Mouse (Mus musculus) kidney, embryonic 16.5 days (tissue): ENCODE measurements around the gene Tmem200a. TPM values are rescaled to one million over a fixed set of nuclear protein-coding genes. Genes with fewer than 3 reads are reported as not detected.
A peak's percentile ranks its signal among the peaks of the same experiment; 100 is the strongest.

ENCODE experiments used
- ATAC-seq: fragments of 200-750 bp; cut with Nextera tagmentation; 2 replicates; pipeline ENCODE4 v1.8.0; 2017; ENCODE audit warnings: moderate TSS enrichment; ENCODE audit not compliant: low FRiP score, low TSS enrichment
- H3K27ac ChIP-seq: fragments of 300-500 bp; sonication (generic); 2 replicates; pipeline ENCODE4 v1.5.1; 2014; ENCODE audit warnings: low read length
- H3K27me3 ChIP-seq: fragments of 300-500 bp; sonication (generic); 2 replicates; pipeline ENCODE4 v1.6.1; 2014; ENCODE audit warnings: low read length, control low read depth, mixed read lengths; ENCODE audit not compliant: insufficient read depth
- H3K36me3 ChIP-seq: fragments of 300-500 bp; sonication (generic); 2 replicates; pipeline ENCODE4 v1.6.1; 2014; ENCODE audit warnings: low read length, control low read depth, mixed read lengths; ENCODE audit not compliant: insufficient read depth
- H3K4me1 ChIP-seq: fragments of 300-500 bp; sonication (generic); 2 replicates; pipeline ENCODE4 v1.6.1; 2014; ENCODE audit warnings: low read length, control low read depth, mixed read lengths; ENCODE audit not compliant: insufficient read depth
- H3K4me2 ChIP-seq: fragments of 300-500 bp; sonication (generic); replicated peaks from 2 replicates; pipeline ENCODE4 v1.6.1; 2014; ENCODE audit warnings: low read depth, low read length
- H3K4me3 ChIP-seq: fragments of 300-500 bp; sonication (generic); 2 replicates; pipeline ENCODE4 v1.5.1; 2014; ENCODE audit warnings: mild to moderate bottlenecking, low read length
- H3K9ac ChIP-seq: fragments of 300-500 bp; sonication (generic); replicated peaks from 2 replicates; pipeline ENCODE4 v1.6.1; 2014; ENCODE audit warnings: low read length
- H3K9me3 ChIP-seq: fragments of 300-500 bp; sonication (generic); 2 replicates; pipeline ENCODE4 v1.6.1; 2016; ENCODE audit warnings: low read length, control low read depth
- WGBS: fragments of 180-500 bp; shearing (Covaris S2); extraction: QIAGEN DNeasy Blood & Tissue Kit; methylation state at CpG from one replicate; pipeline ENCODE4 v1.1.7; 2014; 5-methylcytosine and 5-hydroxymethylcytosine counted together
- polyA plus RNA-seq: library from polyadenylated mRNA; unstranded; fragments of >200 nt; fragmentation: Nextera tagmentation; extraction: Ambion mirVana; gene quantifications from 2 replicates; pipeline ENCODE4 v1.2.1, GENCODE M21; 2015

Tmem200a gene
- polyA plus RNA-seq, 1 experiment from 2014 or later, result 3.1 TPM

- no peak for ATAC-seq
- H3K27ac ChIP-seq, result no peak overlapping the region
- H3K4me3 ChIP-seq, result no peak overlapping the region
- 54% methylated on average over 2 of the region's 2 CpGs for WGBS
- H3K4me1 ChIP-seq, result no peaks in the 10 kb centered on the region
- H3K9ac ChIP-seq, result no peak overlapping the region
- H3K36me3 ChIP-seq, result no peaks in the 10 kb centered on the region
- no peaks in the 10 kb centered on the region for H3K9me3 ChIP-seq
- no peaks in the 10 kb centered on the region for H3K27me3 ChIP-seq
- H3K4me2 ChIP-seq, result no peak overlapping the region
Measured at GRCm38 (mm10) chr10:25945866-25946265, 133.0 kb downstream of the Tmem200a start.

- Histone ChIP-seq H3K27ac (no peak overlapping the region), H3K9ac (no peak overlapping the region), H3K4me2 (no peak overlapping the region), H3K36me3 (no peaks in the 10 kb centered on the region), H3K27me3 (no peaks in the 10 kb centered on the region), H3K4me1 (no peaks in the 10 kb centered on the region), H3K9me3 (no peaks in the 10 kb centered on the region), H3K4me3 (no peak overlapping the region)
- ATAC-seq, result no peak
- 42% methylated on average over 2 of the region's 2 CpGs for WGBS
Measured at GRCm38 (mm10) chr10:25944641-25945040, 134.2 kb downstream of the Tmem200a start.

GRCm38 (mm10) chr10:25931796-25932195 lies 147.1 kb downstream of the Tmem200a start:
- H3K4me2 ChIP-seq, result no peak overlapping the region
- peaks cover 9% of the 10 kb centered on the region; the same call in 1 of the 2 replicates for H3K4me1 ChIP-seq
- H3K27me3 ChIP-seq, result no peaks in the 10 kb centered on the region
- no peak overlapping the region for H3K9ac ChIP-seq
- H3K9me3 ChIP-seq, result no peaks in the 10 kb centered on the region
- no peak for ATAC-seq
- no peak overlapping the region for H3K4me3 ChIP-seq
- WGBS, result 82% methylated on average over 8 of the region's 8 CpGs
- no peak overlapping the region for H3K27ac ChIP-seq
- no peaks in the 10 kb centered on the region for H3K36me3 ChIP-seq

GRCm38 (mm10) chr10:25929401-25930150 lies 149.3 kb downstream of the Tmem200a start:
- Histone ChIP-seq H3K36me3 (no peaks in the 10 kb centered on the region), H3K4me3 (no peak overlapping the region), H3K4me1 (peaks cover 9% of the 10 kb centered on the region; the same call in 1 of the 2 replicates), H3K27ac (no peak overlapping the region), H3K9me3 (no peaks in the 10 kb centered on the region), H3K4me2 (no peak overlapping the region), H3K9ac (no peak overlapping the region), H3K27me3 (no peaks in the 10 kb centered on the region)
- 42% methylated on average over 12 of the region's 12 CpGs for WGBS
- ATAC-seq, result no peak

- Histone ChIP-seq H3K27ac (no peak overlapping the region), H3K36me3 (no peaks in the 10 kb centered on the region), H3K4me2 (no peak overlapping the region), H3K9ac (no peak overlapping the region), H3K4me1 (peaks cover 9% of the 10 kb centered on the region; the same call in 1 of the 2 replicates), H3K27me3 (no peaks in the 10 kb centered on the region), H3K9me3 (no peaks in the 10 kb centered on the region), H3K4me3 (no peak overlapping the region)
- ATAC-seq, result peak; percentile 54; the same call in 1 of the 2 replicates
- WGBS, result 15% methylated on average over 8 of the region's 8 CpGs
Measured at GRCm38 (mm10) chr10:25928861-25929368, 149.9 kb downstream of the Tmem200a start.

- no peaks in the 10 kb centered on the region for H3K36me3 ChIP-seq
- no peak overlapping the region for H3K9ac ChIP-seq
- H3K4me3 ChIP-seq, result no peak overlapping the region
- H3K4me2 ChIP-seq, result no peak overlapping the region
- WGBS, result 18% methylated on average over 3 of the region's 3 CpGs
- peaks cover 9% of the 10 kb centered on the region; the same call in 1 of the 2 replicates for H3K4me1 ChIP-seq
- no peaks in the 10 kb centered on the region for H3K27me3 ChIP-seq
- no peak overlapping the region for H3K27ac ChIP-seq
- no peaks in the 10 kb centered on the region for H3K9me3 ChIP-seq
- ATAC-seq, result peak; percentile 75; the same call in 1 of the 2 replicates
Measured at GRCm38 (mm10) chr10:25928448-25928786, 150.4 kb downstream of the Tmem200a start.

- Histone ChIP-seq H3K4me2 (no peak overlapping the region), H3K27ac (no peak overlapping the region), H3K9me3 (no peaks in the 10 kb centered on the region), H3K27me3 (no peaks in the 10 kb centered on the region), H3K36me3 (no peaks in the 10 kb centered on the region), H3K4me3 (no peak overlapping the region), H3K4me1 (peaks cover 9% of the 10 kb centered on the region; the same call in 1 of the 2 replicates), H3K9ac (no peak overlapping the region)
- no peak; the same call in 1 of the 2 replicates for ATAC-seq
- 30% methylated on average over 11 of the region's 11 CpGs for WGBS
Measured at GRCm38 (mm10) chr10:25927553-25928447, 151.1 kb downstream of the Tmem200a start.

GRCm38 (mm10) chr10:25920640-25921278 lies 158.1 kb downstream of the Tmem200a start:
- no peak for ATAC-seq

GRCm38 (mm10) chr10:25918103-25918502 lies 160.7 kb downstream of the Tmem200a start:
- ATAC-seq, result no peak
- no peaks in the 10 kb centered on the region for H3K36me3 ChIP-seq
- 85% methylated on average over 2 of the region's 2 CpGs for WGBS
- H3K4me1 ChIP-seq, result no peaks in the 10 kb centered on the region; the same call in 1 of the 2 replicates
- no peak overlapping the region for H3K27ac ChIP-seq
- H3K9me3 ChIP-seq, result no peaks in the 10 kb centered on the region
- no peak overlapping the region for H3K4me3 ChIP-seq
- no peaks in the 10 kb centered on the region for H3K27me3 ChIP-seq
- no peak overlapping the region for H3K4me2 ChIP-seq
- no peak overlapping the region for H3K9ac ChIP-seq

More at GRCm38 (mm10) chr10:25920640-25921278, 158.1 kb downstream of the Tmem200a start:
- Histone ChIP-seq H3K27me3 (no peaks in the 10 kb centered on the region), H3K36me3 (no peaks in the 10 kb centered on the region), H3K4me2 (no peak overlapping the region), H3K4me3 (no peak overlapping the region), H3K27ac (no peak overlapping the region), H3K9me3 (no peaks in the 10 kb centered on the region), H3K9ac (no peak overlapping the region), H3K4me1 (no peaks in the 10 kb centered on the region; the same call in 1 of the 2 replicates)
- 19% methylated on average over 4 of the region's 4 CpGs for WGBS
